Mouse (Mus musculus) megakaryocyte progenitor cell, adult 5-6 weeks (primary cell): ENCODE data around the gene Cenpn. TPM values are rescaled to one million over a fixed set of nuclear protein-coding genes. Genes with fewer than 3 reads are reported as not detected.

Source experiments
- total RNA-seq, 2 experiments: library from RNA; stranded (forward) in 1 of 2; stranded (reverse) in 1 of 2; fragments of 157-497, 149-512 nt in 1 of 2; fragments of 200-1000 nt in 1 of 2; gene quantifications; 2 replicates each; pipeline versions ENCODE4 v1.2.3 to v1.2.4; 2015 to 2017

Cenpn gene
- total RNA-seq, 2 experiments from 2014 or later, result 32.2 to 48.4 TPM

Other genes with a start within 250 kb of the Cenpn start
- 2.0 and 4.1 TPM in 2 replicates for gene Cdyl2, start 188.7 kb upstream of the Cenpn start, total RNA-seq (2015)
- gene Cdyl2, start 188.7 kb upstream of the Cenpn start, total RNA-seq (2017), result 5.8 and 5.9 TPM in 2 replicates
- gene Cmc2, start 275 bp upstream of the Cenpn start, total RNA-seq (2015), result 34.4 and 41.4 TPM in 2 replicates
- gene Cmc2, start 275 bp upstream of the Cenpn start, total RNA-seq (2017), result 70.7 and 79.0 TPM in 2 replicates
- 11.4 and 14.3 TPM in 2 replicates for gene Atmin, start 21.7 kb downstream of the Cenpn start, total RNA-seq (2015)
- 10.8 and 11.1 TPM in 2 replicates for gene Atmin, start 21.7 kb downstream of the Cenpn start, total RNA-seq (2017)
- not detected in 2 replicates for gene 1700030J22Rik, start 57.2 kb downstream of the Cenpn start, total RNA-seq (2015)
- 0.24 TPM in 1 of 2 replicates, not detected in the other for gene 1700030J22Rik, start 57.2 kb downstream of the Cenpn start, total RNA-seq (2017)
- gene Gcsh, start 71.8 kb downstream of the Cenpn start, total RNA-seq (2015), result 52.1 and 59.5 TPM in 2 replicates
- 64.6 and 71.7 TPM in 2 replicates for gene Gcsh, start 71.8 kb downstream of the Cenpn start, total RNA-seq (2017)
- gene Pkd1l2, start 160.7 kb downstream of the Cenpn start, total RNA-seq (2015), result 0.07 and 0.39 TPM in 2 replicates
- 0.17 TPM in 2 replicates for gene Pkd1l2, start 160.7 kb downstream of the Cenpn start, total RNA-seq (2017)
- gene Bco1, start 174.1 kb downstream of the Cenpn start, total RNA-seq (2015), result 0.61 and 0.62 TPM in 2 replicates
- gene Bco1, start 174.1 kb downstream of the Cenpn start, total RNA-seq (2017), result 0.54 and 0.95 TPM in 2 replicates
- gene Gan, start 236.4 kb downstream of the Cenpn start, total RNA-seq (2015), result 4.2 and 4.7 TPM in 2 replicates
- 3.3 and 3.9 TPM in 2 replicates for gene Gan, start 236.4 kb downstream of the Cenpn start, total RNA-seq (2017)